Mouse (Mus musculus): Measurements from ENCODE around the gene Sox5.
"Not testable (repeated sequence)": the region's sequence is repeated elsewhere in the genome, so short reads cannot be mapped to it uniquely, and the experiment has no call there.

The Sox5 gene

GRCm38 (mm10) chr6:144322297-144323047 lies 459.3 kb downstream of the Sox5 start:
- DNase-seq: no peak

GRCm38 (mm10) chr6:144320327-144320726 lies 461.4 kb downstream of the Sox5 start:
- no peak for DNase-seq

- DNase-seq: no peak
Measured at GRCm38 (mm10) chr6:144319717-144320116, 462.1 kb downstream of the Sox5 start.

GRCm38 (mm10) chr6:144312781-144313754 lies 468.7 kb downstream of the Sox5 start:
- no peak for DNase-seq

GRCm38 (mm10) chr6:144312282-144312780 lies 469.4 kb downstream of the Sox5 start:
- no peak for DNase-seq

GRCm38 (mm10) chr6:144311754-144312153 lies 470.0 kb downstream of the Sox5 start:
- no peak for DNase-seq

- DNase-seq: no peak
Measured at GRCm38 (mm10) chr6:144309171-144309570, 472.6 kb downstream of the Sox5 start.

GRCm38 (mm10) chr6:144307551-144308149 lies 474.1 kb downstream of the Sox5 start:
- DNase-seq: no peak

- no peak for DNase-seq
Measured at GRCm38 (mm10) chr6:144302823-144303222, 479.0 kb downstream of the Sox5 start.

- no peak for DNase-seq
Measured at GRCm38 (mm10) chr6:144301082-144301481, 480.7 kb downstream of the Sox5 start.

GRCm38 (mm10) chr6:144299503-144299858 lies 482.3 kb downstream of the Sox5 start:
- no peak for DNase-seq

- DNase-seq: no peak
Measured at GRCm38 (mm10) chr6:144298641-144299502, 482.9 kb downstream of the Sox5 start.

GRCm38 (mm10) chr6:144297846-144298245 lies 483.9 kb downstream of the Sox5 start:
- no peak for DNase-seq

- DNase-seq: no peak
Measured at GRCm38 (mm10) chr6:144297131-144297530, 484.6 kb downstream of the Sox5 start.

GRCm38 (mm10) chr6:144291526-144291925 lies 490.3 kb downstream of the Sox5 start:
- DNase-seq: no peak

GRCm38 (mm10) chr6:144286122-144286521 lies 495.7 kb downstream of the Sox5 start:
- no peak for DNase-seq

GRCm38 (mm10) chr6:144283191-144283590 lies 498.6 kb downstream of the Sox5 start:
- no peak for DNase-seq

GRCm38 (mm10) chr6:144282756-144283155 lies 499.0 kb downstream of the Sox5 start:
- no peak for DNase-seq

- no peak for DNase-seq
Measured at GRCm38 (mm10) chr6:144281661-144282060, 500.1 kb downstream of the Sox5 start.

- no peak for DNase-seq
Measured at GRCm38 (mm10) chr6:144278505-144279053, 503.2 kb downstream of the Sox5 start.

GRCm38 (mm10) chr6:144273425-144273824 lies 508.4 kb downstream of the Sox5 start:
- DNase-seq: not testable (repeated sequence)

- DNase-seq: no peak
Measured at GRCm38 (mm10) chr6:144271326-144271725, 510.5 kb downstream of the Sox5 start.

All from liver (tissue).